Mouse (Mus musculus) gastrocnemius, postnatal 36 days (tissue): ENCODE measurements around the gene Entr1. TPM values are rescaled to one million over a fixed set of nuclear protein-coding genes. Genes with fewer than 3 reads are reported as not detected.
A peak's percentile ranks its signal among the peaks of the same experiment; 100 is the strongest.
"Not testable (repeated sequence)": the region's sequence is repeated elsewhere in the genome, so short reads cannot be mapped to it uniquely, and the experiment has no call there.

Source experiments
- DNase-seq, 2 experiments: peaks; one replicate each; pipeline ENCODE4 v3.0.0; 2022
- intact Hi-C: fragments of 180-260 bp; cut with DNase I; formaldehyde crosslinking; loops from one replicate; pipeline ENCODE4 v1.15.1; 2025
- total RNA-seq, 2 experiments: library from RNA; stranded (reverse); gene quantifications; 2 replicates each; pipeline ENCODE4 v1.2.3; 2021

Entr1 gene
- total RNA-seq, 2 experiments from 2014 or later: 22.5 to 24.0 TPM

GRCm38 (mm10) chr2:26391617-26392016 is 2.5 kb upstream of the Entr1 start:
- intact Hi-C loops: no loop called here
- DNase-seq: no peak

DNA sequence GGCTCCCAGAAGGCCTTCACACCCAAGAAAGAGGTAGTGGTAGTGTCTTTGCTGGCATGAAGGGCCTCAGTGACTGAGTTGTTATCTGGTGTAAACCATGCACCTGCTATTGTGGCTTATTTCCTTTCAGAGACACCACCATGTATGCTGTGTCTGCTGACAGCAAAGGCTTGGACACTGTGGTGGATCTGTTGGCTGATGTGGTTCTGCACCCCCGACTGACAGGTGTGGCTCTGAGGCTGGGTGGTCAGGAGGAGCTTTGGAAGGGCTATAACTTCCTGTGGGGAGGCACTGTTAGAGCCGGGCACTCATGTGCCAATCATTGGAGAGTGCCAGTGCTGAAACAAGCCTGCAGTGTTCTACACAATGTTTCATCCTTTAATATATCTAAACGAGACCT is 1.8 kb upstream of the Entr1 start:
- intact Hi-C loops: no loop called here
- DNase-seq: no peak

DNA sequence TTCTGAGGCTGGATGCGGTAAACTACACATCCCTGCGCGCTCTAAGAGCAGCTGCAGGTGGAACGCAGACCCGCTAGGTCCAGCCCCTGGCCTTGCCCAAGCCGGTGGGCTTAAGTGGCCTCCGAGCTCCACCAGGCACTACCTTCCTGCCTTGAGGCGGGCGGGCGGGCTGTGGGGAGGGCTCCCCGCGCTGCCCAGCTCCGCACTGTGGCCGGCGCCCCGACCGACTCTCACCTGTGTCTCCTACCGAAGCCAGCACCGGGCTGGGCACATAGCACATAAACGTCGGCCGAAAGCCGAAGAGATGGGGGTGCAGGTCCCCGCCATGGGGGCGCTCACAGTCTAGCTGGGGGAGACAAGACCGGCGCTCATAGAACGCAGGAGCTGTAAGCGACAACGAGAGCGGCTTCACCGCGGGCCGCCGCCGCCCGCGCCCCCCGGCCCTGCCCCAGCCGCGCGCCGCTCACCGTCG is 398 bp downstream of the Entr1 start:
- intact Hi-C loops: no loop called here

GRCm38 (mm10) chr2:26387713-26388112 is 1.4 kb downstream of the Entr1 start:
- no peak for DNase-seq
- intact Hi-C loops: no loop called here

More for the DNA sequence above, 398 bp downstream of the Entr1 start:
- DNase-seq: no peak

DNA sequence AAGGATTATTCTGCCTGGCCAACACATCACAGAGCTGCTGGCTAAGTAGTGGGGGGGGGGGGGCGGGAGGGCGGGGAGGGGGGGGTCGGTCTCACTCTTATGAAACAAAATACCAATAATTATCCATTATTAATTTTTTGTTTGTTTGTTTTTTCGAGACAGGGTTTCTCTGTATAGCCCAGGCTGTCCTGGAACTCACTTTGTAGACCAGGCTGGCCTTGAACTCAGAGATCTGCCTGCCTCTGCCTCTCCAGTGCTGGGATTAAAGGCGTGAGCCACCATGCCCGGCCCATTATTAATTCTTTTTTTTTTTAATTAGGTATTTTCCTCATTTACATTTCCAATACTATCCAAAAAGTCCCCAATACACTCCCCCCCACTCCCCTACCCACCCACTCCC is 8.2 kb downstream of the Entr1 start:
- intact Hi-C loops, DNase-seq: not testable (repeated sequence)

DNA sequence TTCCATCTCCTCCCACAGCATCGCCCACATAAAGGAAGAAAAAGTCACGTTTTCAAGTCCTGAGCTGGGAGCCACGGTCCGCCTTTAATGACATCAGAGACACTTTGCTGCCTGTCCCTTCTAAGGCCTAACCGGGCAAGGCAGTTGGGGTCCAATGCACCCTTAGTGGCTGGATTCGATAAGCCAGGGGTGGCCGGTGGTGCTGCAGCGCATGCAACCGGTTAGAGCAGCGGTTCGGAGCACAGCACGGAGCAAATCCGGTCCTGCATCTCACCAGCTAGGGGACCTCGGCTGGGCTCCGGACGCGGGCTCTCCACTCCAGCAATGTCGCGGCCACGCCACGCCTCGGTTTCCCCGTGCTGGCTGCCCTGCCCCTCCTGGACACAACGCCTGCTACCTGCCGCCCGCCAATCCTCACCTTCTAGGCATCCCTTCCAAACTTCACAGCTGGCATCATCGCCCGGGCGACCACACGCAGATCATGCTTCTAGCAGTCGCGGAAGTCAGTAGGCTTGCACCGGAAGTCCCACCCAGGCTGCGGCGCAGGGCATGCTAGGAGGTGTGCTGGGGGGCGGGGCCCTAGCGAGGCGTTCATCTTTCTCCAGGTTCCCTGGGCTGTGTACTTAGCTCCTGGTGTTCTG is 8.9 kb downstream of the Entr1 start, which contains the start of gene Snapc4:
Snapc4 (minus strand) TSS at position 523 of the 641 bp plus-strand sequence.
- DNase-seq: peak; percentile 64 to 67
- intact Hi-C loops: no loop called here

- no peak for DNase-seq
- intact Hi-C loops: no loop called here
Observed at GRCm38 (mm10) chr2:26372396-26372795, 16.7 kb downstream of the Entr1 start.

GRCm38 (mm10) chr2:26368572-26368971 is 20.5 kb downstream of the Entr1 start:
- intact Hi-C loops: no loop called here
- DNase-seq: no peak

GRCm38 (mm10) chr2:26367911-26368310 is 21.2 kb downstream of the Entr1 start:
- intact Hi-C loops: no loop called here
- DNase-seq: no peak

- DNase-seq: peak; percentile 79 to 80
- intact Hi-C loops: no loop called here
Observed at GRCm38 (mm10) chr2:26364738-26365465, 24.2 kb downstream of the Entr1 start.

GRCm38 (mm10) chr2:26363481-26363880 is 25.6 kb downstream of the Entr1 start:
- intact Hi-C loops: no loop called here
- no peak for DNase-seq

- intact Hi-C loops: no loop called here
- no peak for DNase-seq
Observed at GRCm38 (mm10) chr2:26362991-26363390, 26.1 kb downstream of the Entr1 start.

GRCm38 (mm10) chr2:26360772-26361171 is 28.3 kb downstream of the Entr1 start, which contains the start of gene Card9:
TSS of gene Card9 (minus strand) at chr2:26360918.
- intact Hi-C loops: no loop called here
- DNase-seq: no peak

DNA sequence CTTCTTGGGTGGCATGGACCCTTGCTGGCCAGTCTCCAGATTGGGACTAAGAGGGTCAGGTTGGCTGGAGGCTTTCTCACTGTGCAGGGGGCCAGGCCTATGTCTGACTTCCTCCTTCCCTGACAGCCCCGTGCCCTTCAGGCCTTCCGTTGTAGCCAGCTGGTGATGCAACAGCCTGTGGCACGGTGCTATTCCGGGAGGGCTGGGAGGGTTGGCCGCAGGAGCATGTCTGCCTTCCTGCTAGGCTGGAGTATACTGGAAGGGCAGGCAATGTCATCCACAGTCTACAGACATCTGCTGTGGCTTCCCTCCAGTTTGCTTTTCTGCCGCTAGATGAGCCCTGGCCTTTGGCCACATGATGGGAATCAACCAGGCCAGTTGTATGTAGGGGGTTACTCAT is 29.1 kb downstream of the Entr1 start:
- no peak for DNase-seq
- intact Hi-C loops: no loop called here

DNA sequence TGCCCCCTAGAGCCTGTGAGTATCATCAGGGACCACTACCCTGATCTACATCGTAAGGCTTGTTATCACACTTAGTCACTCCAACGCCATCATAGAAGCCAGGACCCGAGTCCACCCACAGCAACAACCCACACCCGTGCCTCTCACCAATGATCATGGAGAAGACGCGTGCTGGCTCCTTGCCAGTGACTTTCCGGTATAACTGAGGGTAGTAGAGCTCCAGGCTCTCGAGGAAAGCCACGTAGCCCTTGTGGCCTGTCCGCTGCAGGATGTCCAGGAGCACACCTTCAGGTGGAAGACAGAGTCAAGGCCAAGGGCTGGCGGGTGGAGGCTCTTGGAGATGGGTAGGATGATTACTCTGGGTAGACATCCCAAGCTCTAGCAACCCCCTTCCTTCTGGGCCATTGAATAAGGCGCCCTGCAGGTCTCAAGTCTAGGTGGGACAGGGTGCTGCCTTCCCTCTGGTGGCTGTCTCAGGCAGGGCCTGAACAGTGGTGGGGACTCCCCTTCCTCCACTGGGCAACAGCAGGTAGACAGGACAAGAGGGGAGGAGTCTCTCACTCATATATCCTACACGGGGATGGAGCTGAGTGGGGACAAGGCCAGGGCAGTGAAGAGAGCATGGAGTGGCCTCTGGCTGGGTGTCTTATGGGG is 30.3 kb downstream of the Entr1 start:
- intact Hi-C loops: no loop called here
- no peak for DNase-seq

GRCm38 (mm10) chr2:26357484-26357883 is 31.6 kb downstream of the Entr1 start:
- intact Hi-C loops: no loop called here
- DNase-seq: no peak

- no peak for DNase-seq
- intact Hi-C loops: no loop called here
Observed at GRCm38 (mm10) chr2:26356678-26357077, 32.4 kb downstream of the Entr1 start.

GRCm38 (mm10) chr2:26356231-26356630 is 32.9 kb downstream of the Entr1 start:
- intact Hi-C loops: no loop called here
- DNase-seq: no peak

DNA sequence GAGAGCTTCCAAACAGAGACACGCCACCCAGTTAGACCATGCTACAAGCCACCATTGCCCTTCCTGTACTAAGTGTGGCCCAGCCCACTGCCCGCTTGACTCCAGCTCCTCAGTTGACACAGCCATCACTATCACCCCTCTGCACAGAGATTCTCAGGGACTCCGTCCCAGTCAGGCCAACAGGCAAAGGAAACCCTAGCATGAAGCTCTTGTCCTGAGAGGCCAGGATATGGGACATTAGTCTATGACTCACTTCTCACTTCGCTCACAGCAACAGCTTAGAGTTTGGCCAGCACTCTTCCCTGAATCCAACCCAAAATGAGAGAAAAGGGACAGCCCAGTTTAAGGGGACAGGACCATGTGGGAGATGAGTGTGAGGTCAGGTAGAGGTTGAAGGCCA is 34.7 kb downstream of the Entr1 start:
- no peak for DNase-seq

GRCm38 (mm10) chr2:26353066-26353980 is 35.8 kb downstream of the Entr1 start:
- no peak for DNase-seq

More for the DNA sequence above, 34.7 kb downstream of the Entr1 start:
- intact Hi-C loops: no loop called here

More at GRCm38 (mm10) chr2:26353066-26353980, 35.8 kb downstream of the Entr1 start:
- intact Hi-C loops: no loop called here
